In genomic region chr7:75639541-75639940, GRCm38 (mm10) we compare ENCODE assay signal across 9 mouse cellular contexts.
DNase-seq lines count a peak whose midpoint lies in the region; ATAC-seq and TF ChIP-seq lines count a peak whose summit lies in the region.
"Had no signal": no experiment of that assay in that cellular context is flagged by ENCODE, and none has a peak within 500 bp of the region (broad histone marks: within the 10 kb centered on the region; RNA-seq: fewer than 3 reads in every experiment).

No protein-coding gene starts in this region.

- TF ChIP-seq RAD21 in MEL (IDR thresholded peaks at IDR 0.05; ENCODE audit: low read depth, low read length), result peak; percentile 70

- H3K4me3 ChIP-seq in MEL (ENCODE audit: control insufficient read depth in 1 of 2, insufficient read depth in 1 of 2, low read depth in 2 of 2, low read length in 2 of 2), result no peak overlapping the region
- no peak overlapping the region for H3K4me3 ChIP-seq in limb, embryonic 14.5 days (replicated peaks; ENCODE audit: low read length)
- H3K4me3 ChIP-seq: heart, embryonic 13.5 days had no signal

- TF ChIP-seq CTCF in MEL (IDR thresholded peaks at IDR 0.05 in 2 of 3, conservative IDR thresholded peaks at IDR 0.05 in 1 of 3; ENCODE audit: control insufficient read depth in 1 of 3, insufficient read depth in 1 of 3, low read depth in 2 of 3, low read length in 3 of 3, poor library complexity in 1 of 3, severe bottlenecking in 1 of 3), result peak; percentile 64 to 80 (median 70)

- H3K9me3 ChIP-seq in MEL (replicated peaks; ENCODE audit: insufficient read depth, low read length), result no peaks in the 10 kb centered on the region
- no peaks in the 10 kb centered on the region for H3K9me3 ChIP-seq in limb, embryonic 14.5 days (ENCODE audit: control insufficient read depth, low read length)
- H3K9me3 ChIP-seq: heart, embryonic 13.5 days had no signal

- 19% methylated on average over 3 of the region's 3 CpGs for WGBS in limb, embryonic 14.5 days

- H3K27me3 ChIP-seq in MEL (ENCODE audit: control insufficient read depth in 1 of 2, insufficient read depth in 2 of 2, low read length in 2 of 2), result no peaks in the 10 kb centered on the region
- no peaks in the 10 kb centered on the region for H3K27me3 ChIP-seq in limb, embryonic 14.5 days (ENCODE audit: control insufficient read depth, insufficient read depth, low read length)
- H3K27me3 ChIP-seq: heart, embryonic 13.5 days had no signal

- H3K4me1 ChIP-seq in MEL (ENCODE audit: control insufficient read depth in 1 of 2, insufficient read depth in 2 of 2, low read length in 2 of 2), result 0 out of 4 replicates have a peak, but pooled peaks cover 0 to 2% of the 10 kb centered on the region in 2 experiments
- H3K4me1 ChIP-seq in limb, embryonic 14.5 days (ENCODE audit: control insufficient read depth, insufficient read depth, low read length), result peaks cover 33% of the 10 kb centered on the region

- H3K79me2 ChIP-seq in MEL (ENCODE audit: control insufficient read depth, insufficient read depth, low read length, poor library complexity), result no peaks in the 10 kb centered on the region

- H3K9ac ChIP-seq in MEL (ENCODE audit: control insufficient read depth, low read depth, low read length, poor library complexity, severe bottlenecking), result no peak overlapping the region
- no peak overlapping the region for H3K9ac ChIP-seq in limb, embryonic 14.5 days (ENCODE audit: low read depth, low read length, severe bottlenecking)
- H3K9ac ChIP-seq: heart, embryonic 13.5 days had no signal

- DNase-seq in 3T3-L1 (ENCODE audit: low read depth, low spot score), result peak; percentile 92
- DNase-seq in MEL (ENCODE audit: low read depth, low spot score), result peak; percentile 79
- peak; percentile 23 for DNase-seq in cerebellum, adult 9-10 months
- peak; percentile 39 to 63 for DNase-seq in frontal cortex, postnatal 25 days (ENCODE audit: low spot score in 2 of 2)
- peak; percentile 86 for DNase-seq in kidney, adult 9 months
- DNase-seq in limb, embryonic 14.5 days (ENCODE audit: low spot score), result peak; percentile 82
- DNase-seq in ovary, adult 18-20 months (ENCODE audit: low spot score), result peak; percentile 53
- DNase-seq in thymus, adult 18-20 months, result peak; percentile 27 to 51

- TF ChIP-seq POLR2A in MEL (IDR thresholded peaks at IDR 0.05; ENCODE audit: control insufficient read depth in 1 of 2, insufficient read depth in 1 of 2, low read depth in 1 of 2, low read length in 2 of 2, poor library complexity in 1 of 2), result no peak
- TF ChIP-seq POLR2A in limb, embryonic 14.5 days (IDR thresholded peaks at IDR 0.05; ENCODE audit: borderline replicate concordance, extremely low read depth, insufficient read depth, insufficient read length), result no peak

- peak; percentile 50; the same call in 1 of the 2 replicates for ATAC-seq in limb, embryonic 14.5 days (ENCODE audit: low FRiP score, low read depth)

- 0 out of 4 replicates have a peak, but pooled peaks of 1 of the 2 experiments have one; percentile 16 for TF ChIP-seq EP300 in MEL (IDR thresholded peaks at IDR 0.05; ENCODE audit: low read depth in 1 of 2, low read length in 2 of 2)

- no peak overlapping the region for H3K4me2 ChIP-seq in limb, embryonic 14.5 days (replicated peaks; ENCODE audit: low read depth, low read length, severe bottlenecking)
- H3K4me2 ChIP-seq: heart, embryonic 13.5 days had no signal

- H3K27ac ChIP-seq in MEL (ENCODE audit: control insufficient read depth, low read depth, low read length), result no peak overlapping the region
- H3K27ac ChIP-seq in limb, embryonic 14.5 days (replicated peaks; ENCODE audit: low read depth, low read length), result peak overlapping the region; percentile 86

- H3K36me3 ChIP-seq in MEL (ENCODE audit: control insufficient read depth in 1 of 2, insufficient read depth in 2 of 2, low read length in 2 of 2), result no peaks in the 10 kb centered on the region
- no peaks in the 10 kb centered on the region for H3K36me3 ChIP-seq in limb, embryonic 14.5 days (ENCODE audit: control insufficient read depth, insufficient read depth, low read length)
- H3K36me3 ChIP-seq: heart, embryonic 13.5 days had no signal

TF ChIP-seq in MEL, 35 proteins besides CTCF, POLR2A, EP300 and RAD21:
- TF ChIP-seq USF2 (IDR thresholded peaks at IDR 0.05; ENCODE audit: borderline replicate concordance in 1 of 2, insufficient read depth in 1 of 2, low read depth in 1 of 2, low read length in 2 of 2), result no peak
- no peak for TF ChIP-seq E2F4 (IDR thresholded peaks at IDR 0.05; ENCODE audit: borderline replicate concordance, low read depth, low read length)
- TF ChIP-seq BHLHE40 (IDR thresholded peaks at IDR 0.05; ENCODE audit: borderline replicate concordance, low read depth, low read length), result peak; percentile 26; the same call in 1 of the 2 replicates
- no peak for TF ChIP-seq GABPA (IDR thresholded peaks at IDR 0.05; ENCODE audit: low read depth, low read length)
- no peak for TF ChIP-seq MAFK (IDR thresholded peaks at IDR 0.05; ENCODE audit: borderline replicate concordance, low read depth, low read length)
- TF ChIP-seq ZC3H11A (IDR thresholded peaks at IDR 0.05; ENCODE audit: low read depth, low read length), result peak; percentile 71
- TF ChIP-seq MEF2A (IDR thresholded peaks at IDR 0.05; ENCODE audit: extremely low read depth, insufficient replicate concordance, low read depth, low read length, poor library complexity, severe bottlenecking), result no peak
- TF ChIP-seq TBP (IDR thresholded peaks at IDR 0.05; ENCODE audit: low read depth, low read length), result no peak
- no peak for TF ChIP-seq MYC (IDR thresholded peaks at IDR 0.05; ENCODE audit: low read depth, low read length)
- TF ChIP-seq MXI1 (IDR thresholded peaks at IDR 0.05; ENCODE audit: low read depth, low read length), result no peak
- no peak for TF ChIP-seq KAT2A (conservative IDR thresholded peaks at IDR 0.05; ENCODE audit: low read depth, low read length)
- TF ChIP-seq TCF12 (IDR thresholded peaks at IDR 0.05; ENCODE audit: low read depth, low read length), result no peak
- no peak for TF ChIP-seq CHD1 (IDR thresholded peaks at IDR 0.05; ENCODE audit: low read depth, low read length)
- 0 out of 2 replicates have a peak, but pooled peaks have one; percentile 34 for TF ChIP-seq MAZ (IDR thresholded peaks at IDR 0.05; ENCODE audit: low read depth, low read length)
- TF ChIP-seq SMC3 (IDR thresholded peaks at IDR 0.05; ENCODE audit: low read depth, low read length), result peak; percentile 87
- no peak for TF ChIP-seq RCOR1 (IDR thresholded peaks at IDR 0.05; ENCODE audit: low read depth, low read length)
- no peak for TF ChIP-seq ETS1 (IDR thresholded peaks at IDR 0.05; ENCODE audit: low read depth, low read length)
- TF ChIP-seq MAX (IDR thresholded peaks at IDR 0.05; ENCODE audit: low read length), result no peak
- TF ChIP-seq UBTF (IDR thresholded peaks at IDR 0.05; ENCODE audit: borderline replicate concordance, insufficient read depth, low read depth, low read length), result no peak
- TF ChIP-seq CHD2 (IDR thresholded peaks at IDR 0.05; ENCODE audit: low read length), result no peak
- TF ChIP-seq USF1 (IDR thresholded peaks at IDR 0.05; ENCODE audit: low read depth, low read length), result no peak
- TF ChIP-seq ZMIZ1 (IDR thresholded peaks at IDR 0.05; ENCODE audit: low read depth, low read length), result no peak
- no peak for TF ChIP-seq MYB (IDR thresholded peaks at IDR 0.05; ENCODE audit: low read depth, low read length)
- TF ChIP-seq POLR2AphosphoS5 (IDR thresholded peaks at IDR 0.05; ENCODE audit: borderline replicate concordance, low read depth, low read length), result no peak
- no peak for TF ChIP-seq TAL1 (IDR thresholded peaks at IDR 0.05; ENCODE audit: low read length)
- TF ChIP-seq POLR2AphosphoS2 (IDR thresholded peaks at IDR 0.05; ENCODE audit: low read length), result no peak
- TF ChIP-seq JUND (IDR thresholded peaks at IDR 0.05; ENCODE audit: low read depth, low read length), result 0 out of 2 replicates have a peak, but pooled peaks have one; percentile 12
- no peak for TF ChIP-seq NRF1 (IDR thresholded peaks at IDR 0.05; ENCODE audit: insufficient read depth, low read depth, low read length, poor library complexity, severe bottlenecking)
- TF ChIP-seq NELFE (IDR thresholded peaks at IDR 0.05; ENCODE audit: low read depth, low read length), result no peak
- no peak for TF ChIP-seq ZNF384 (IDR thresholded peaks at IDR 0.05; ENCODE audit: low read depth, low read length)
- 0 out of 2 replicates have a peak, but pooled peaks have one; percentile 41 for TF ChIP-seq SIN3A (IDR thresholded peaks at IDR 0.05; ENCODE audit: low read length)

Comparison
In these comparisons a context has a peak if more than half of its experiments do, and no peak if none do; other contexts are left out.
1. DNase-seq: peak in every context shown above with its lines; median percentile 92 in 3T3-L1; 86 in kidney, adult 9 months; 82 in limb, embryonic 14.5 days; 79 in MEL; 53 in ovary, adult 18-20 months; 51 in frontal cortex, postnatal 25 days; 39 in thymus, adult 18-20 months; 23 in cerebellum, adult 9-10 months.